Mouse (Mus musculus) embryonic fibroblast, embryonic 13.5 days (primary cell): ENCODE data around the gene Pdss2. TPM values are rescaled to one million over a fixed set of nuclear protein-coding genes. Genes with fewer than 3 reads are reported as not detected.

Source experiments
- H3K27ac ChIP-seq: 2 replicates; pipeline ENCODE4 v1.5.1; 2012; ENCODE audit warnings: low read length, control low read depth, inconsistent platforms; ENCODE audit not compliant: insufficient read depth
- H3K4me1 ChIP-seq: 2 replicates; pipeline ENCODE4 v1.6.1; 2011; ENCODE audit warnings: low read length; ENCODE audit not compliant: control insufficient read depth, insufficient read depth
- H3K4me3 ChIP-seq: 2 replicates; pipeline ENCODE4 v1.5.1; 2011; ENCODE audit warnings: mild to moderate bottlenecking, control low read depth, low read length; ENCODE audit not compliant: insufficient read depth
- CTCF ChIP-seq: IDR thresholded peaks from 2 replicates; pipeline ENCODE4 v1.5.1; 2011; ENCODE audit warnings: mild to moderate bottlenecking, control low read depth, low read length, moderate library complexity, borderline replicate concordance; ENCODE audit not compliant: insufficient read depth
- POLR2A ChIP-seq: IDR thresholded peaks from 2 replicates; pipeline ENCODE4 v1.6.1; 2011; ENCODE audit warnings: low read depth, mild to moderate bottlenecking, control low read depth, low read length, moderate library complexity
- polyA plus RNA-seq: library from polyadenylated mRNA; stranded (reverse); fragments of >200 nt; gene quantifications from 2 replicates; pipeline ENCODE4 v1.2.4, GENCODE M21; 2011; ENCODE audit warnings: low read depth; ENCODE audit not compliant: missing spikeins, insufficient read length

The Pdss2 gene
- polyA plus RNA-seq, 1 experiment, result 10.9 TPM

DNA sequence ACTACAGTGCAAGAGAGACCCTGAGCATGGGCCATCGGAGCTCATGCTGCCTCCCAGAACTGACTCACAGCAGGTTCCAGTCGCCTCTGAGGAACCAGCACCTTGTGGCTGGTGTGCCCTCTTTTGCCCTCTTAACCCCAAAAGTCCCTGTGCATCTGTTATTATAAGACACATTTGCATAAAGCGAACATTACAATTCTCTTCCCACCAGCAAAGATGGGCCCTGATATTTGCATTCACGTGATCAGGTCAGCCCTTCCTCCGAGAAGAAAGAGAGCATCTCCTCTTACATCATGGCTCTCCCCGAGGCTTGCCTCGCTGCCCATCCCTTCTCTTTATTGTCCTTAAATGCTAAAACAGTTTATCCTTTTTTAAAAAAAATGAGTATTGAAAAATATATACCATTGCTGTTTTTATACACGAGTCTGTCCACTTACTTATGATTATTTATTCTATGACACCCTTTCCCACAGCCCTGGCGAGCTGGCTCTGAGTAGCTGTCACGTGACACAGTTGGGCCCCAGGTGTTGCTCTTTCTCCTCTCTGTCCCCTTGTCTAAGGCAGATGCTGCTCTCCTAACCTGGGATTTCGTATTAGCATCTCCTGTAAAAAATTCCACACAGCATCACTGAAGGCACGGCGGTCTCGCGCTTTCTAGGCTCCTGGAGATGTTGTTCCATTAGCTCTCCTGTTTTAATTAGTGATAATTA is 200.9 kb downstream of the Pdss2 start:
- Histone ChIP-seq H3K27ac (no peak overlapping the region), H3K4me1 (no peaks in the 10 kb centered on the region), H3K4me3 (no peak overlapping the region)
- no peak for TF ChIP-seq POLR2A
- no peak for TF ChIP-seq CTCF

DNA sequence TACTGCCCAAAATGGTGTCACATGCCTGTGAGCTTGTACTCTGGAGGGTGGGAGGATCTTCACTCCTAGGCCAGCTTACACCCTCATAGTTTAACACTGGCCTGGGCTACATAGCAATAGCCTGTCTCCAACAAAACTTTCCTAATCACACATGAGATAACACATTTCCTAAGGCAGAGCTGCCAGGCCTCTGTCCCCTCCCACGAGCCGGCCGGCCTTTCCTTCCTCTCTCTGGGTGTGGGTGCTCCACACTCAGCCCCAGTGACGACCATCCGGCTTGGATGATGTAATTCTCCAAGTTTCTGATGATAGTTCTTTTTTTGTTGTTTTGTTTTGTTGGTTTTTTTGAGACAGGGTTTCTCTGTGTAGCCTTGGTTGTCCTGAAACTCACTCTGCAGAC is 203.3 kb downstream of the Pdss2 start:
- no peak for TF ChIP-seq CTCF
- TF ChIP-seq POLR2A, result no peak
- H3K4me3 ChIP-seq, result no peak overlapping the region
- H3K4me1 ChIP-seq, result no peaks in the 10 kb centered on the region
- no peak overlapping the region for H3K27ac ChIP-seq

DNA sequence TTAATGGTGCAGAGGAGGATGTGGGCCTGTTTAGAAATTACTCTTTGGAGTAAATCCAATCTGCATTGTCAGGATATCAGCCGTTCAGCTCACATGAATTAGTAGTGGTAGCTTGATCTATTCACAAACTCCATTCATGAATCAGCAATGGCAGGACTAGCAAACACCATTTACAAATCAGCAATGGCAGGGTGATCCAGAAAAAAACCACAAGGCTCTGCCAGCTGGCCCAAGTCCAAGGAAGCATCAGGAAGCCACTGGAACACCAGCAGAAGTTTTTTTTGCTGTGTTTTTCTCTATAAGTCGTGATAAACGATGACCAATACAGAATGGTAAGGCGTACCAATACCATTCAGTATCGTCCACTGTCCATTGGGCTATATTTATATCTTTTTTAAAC is 209.3 kb downstream of the Pdss2 start:
- TF ChIP-seq CTCF (no peak), POLR2A (no peak)
- Histone ChIP-seq H3K27ac (no peak overlapping the region), H3K4me1 (no peaks in the 10 kb centered on the region), H3K4me3 (no peak overlapping the region)

DNA sequence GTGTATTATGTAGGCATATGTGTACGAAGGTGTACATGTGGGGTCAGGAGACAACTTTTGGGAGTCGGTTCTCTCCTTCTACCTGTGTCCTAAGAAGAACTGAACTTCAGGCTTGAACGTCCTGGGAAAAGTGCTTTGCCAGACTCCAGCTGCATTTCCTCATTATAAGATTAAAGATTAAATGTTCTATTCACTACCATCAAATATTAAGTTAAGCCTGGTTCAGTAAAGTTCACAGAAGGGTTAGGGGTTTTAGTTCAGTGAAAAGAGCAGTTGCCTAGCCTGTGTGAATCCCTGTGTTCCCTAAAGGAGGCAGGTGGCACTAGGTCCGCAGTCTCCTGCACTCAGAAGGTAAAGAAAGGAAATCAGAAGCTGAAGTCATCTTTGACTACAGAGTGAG is 213.0 kb downstream of the Pdss2 start:
- no peak for TF ChIP-seq CTCF
- no peak for TF ChIP-seq POLR2A
- H3K27ac ChIP-seq, result no peak overlapping the region

DNA sequence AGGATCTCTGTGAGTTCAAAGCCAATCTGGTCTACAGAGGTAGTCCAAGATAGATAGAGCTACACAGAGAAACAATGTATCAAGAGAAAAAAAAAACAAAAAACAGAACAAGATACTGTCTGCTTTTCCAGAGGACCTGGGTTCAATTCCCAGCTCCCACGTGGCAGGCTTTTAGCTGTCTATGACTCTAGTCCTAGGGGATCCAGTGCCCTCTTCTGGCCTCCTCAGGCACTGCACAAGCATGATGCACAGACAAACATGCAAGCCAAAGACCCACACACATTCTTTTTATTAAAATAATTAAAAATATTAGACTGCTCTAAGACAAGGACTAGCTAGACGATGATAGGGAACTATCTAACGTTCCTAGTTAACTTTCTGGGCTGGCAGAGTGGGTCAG is 214.5 kb downstream of the Pdss2 start:
- TF ChIP-seq CTCF (no peak), POLR2A (no peak)
- H3K4me3 ChIP-seq, result no peak overlapping the region
- H3K4me1 ChIP-seq, result no peaks in the 10 kb centered on the region
- H3K27ac ChIP-seq, result no peak overlapping the region

More for the DNA sequence above, 213.0 kb downstream of the Pdss2 start:
- Histone ChIP-seq H3K4me3 (no peak overlapping the region), H3K4me1 (no peaks in the 10 kb centered on the region)

DNA sequence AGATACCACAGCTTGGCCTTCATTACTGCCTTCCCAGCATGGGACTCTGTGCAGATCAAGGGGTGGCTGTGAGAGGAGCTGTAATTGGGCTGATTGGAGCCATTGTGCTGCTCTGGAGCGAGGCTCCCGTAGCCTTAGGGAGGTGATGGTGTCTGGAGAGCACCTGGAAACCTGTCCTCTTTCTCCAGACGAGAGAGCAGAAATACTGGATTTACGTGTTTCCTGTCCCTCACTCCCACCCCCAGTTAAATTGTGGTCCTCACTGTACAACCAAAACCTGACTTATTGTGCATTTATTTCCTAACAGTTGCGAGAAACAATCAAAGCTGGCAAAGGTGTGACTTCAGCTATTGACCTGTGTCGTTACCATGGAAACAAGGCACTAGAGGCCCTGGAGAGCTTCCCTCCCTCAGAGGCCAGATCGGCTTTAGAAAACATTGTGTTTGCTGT is 218.2 kb downstream of the Pdss2 start:
- Histone ChIP-seq H3K4me1 (no peaks in the 10 kb centered on the region), H3K4me3 (no peak overlapping the region), H3K27ac (no peak overlapping the region)
- TF ChIP-seq CTCF (no peak), POLR2A (no peak)

DNA sequence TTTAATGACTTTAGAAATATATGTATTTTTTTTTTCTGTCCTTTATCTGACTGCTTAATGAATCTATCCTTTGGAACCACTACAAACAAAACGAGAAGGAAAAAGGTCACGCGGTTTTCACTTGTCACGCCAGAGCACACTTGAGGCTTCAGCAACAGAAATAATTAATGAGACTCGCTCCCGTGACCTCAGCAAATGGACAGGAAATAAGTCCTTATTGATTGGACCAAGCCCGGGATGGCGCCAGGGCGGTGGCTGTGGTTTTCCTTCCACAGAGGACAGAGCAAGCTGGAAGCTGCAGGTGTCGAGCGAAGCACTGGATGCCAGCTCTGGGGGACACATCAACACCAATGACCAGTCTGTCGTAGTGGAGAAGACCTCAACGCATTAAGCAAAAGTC is 218.8 kb downstream of the Pdss2 start:
- no peak overlapping the region for H3K27ac ChIP-seq
- no peak for TF ChIP-seq POLR2A
- no peak for TF ChIP-seq CTCF
- no peak overlapping the region for H3K4me3 ChIP-seq
- no peaks in the 10 kb centered on the region for H3K4me1 ChIP-seq

DNA sequence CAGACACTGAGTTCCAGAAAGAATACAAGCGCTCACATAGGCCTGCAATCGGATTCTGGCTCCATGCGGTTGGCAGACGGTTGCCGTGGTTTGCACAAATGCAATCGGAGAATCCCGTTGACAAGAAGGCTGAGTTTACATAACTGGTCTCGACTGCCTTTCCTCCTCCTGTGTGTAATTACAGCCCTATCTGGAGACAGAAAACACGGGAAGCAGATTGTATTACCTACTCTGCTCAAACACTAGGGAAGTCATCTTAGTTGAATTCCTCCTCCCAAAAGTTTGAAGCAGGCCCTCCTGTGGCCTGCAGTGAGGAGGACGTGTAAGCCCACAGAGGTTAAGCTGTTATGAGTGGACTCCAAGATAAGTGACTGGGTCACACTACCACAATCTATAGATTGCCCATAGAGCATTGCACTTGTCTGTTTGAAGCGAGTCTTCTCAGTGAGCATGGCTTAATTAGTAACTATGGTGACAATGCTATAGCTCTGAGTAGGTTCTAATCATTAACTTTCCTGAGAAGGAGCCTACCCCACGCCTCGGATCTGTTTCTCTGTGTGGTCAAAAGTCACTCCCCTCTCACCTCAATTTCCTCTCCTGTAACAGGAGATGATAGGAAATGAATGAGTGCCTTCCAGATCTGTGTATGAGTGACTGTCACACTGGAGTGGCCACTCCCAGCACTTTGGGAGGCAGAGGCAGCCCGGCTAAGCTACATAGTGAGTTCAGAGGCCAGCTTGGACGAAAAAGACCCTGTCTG is 219.9 kb downstream of the Pdss2 start:
- Histone ChIP-seq H3K27ac (no peak overlapping the region), H3K4me1 (no peaks in the 10 kb centered on the region)

DNA sequence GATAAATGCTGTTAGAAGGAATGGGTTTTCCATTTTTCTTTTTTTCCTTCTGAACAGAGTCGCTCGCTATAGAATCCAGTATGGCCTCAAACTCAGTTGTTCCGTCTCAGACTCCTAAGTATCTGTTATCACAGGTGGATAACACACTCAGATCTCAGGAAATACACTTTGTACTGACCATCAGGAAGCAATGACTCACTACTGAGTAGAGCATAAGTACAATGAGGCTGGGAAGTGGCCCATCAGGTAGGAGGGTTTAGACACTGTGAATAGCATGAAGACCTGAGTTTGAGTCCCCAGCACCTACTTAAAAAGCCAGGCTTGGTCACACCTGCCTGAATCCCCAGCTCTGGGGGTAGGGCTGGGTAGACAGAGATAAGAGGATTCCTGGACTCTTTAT is 227.4 kb downstream of the Pdss2 start:
- TF ChIP-seq CTCF (no peak), POLR2A (no peak)
- no peak overlapping the region for H3K4me3 ChIP-seq
- H3K4me1 ChIP-seq, result no peaks in the 10 kb centered on the region
- H3K27ac ChIP-seq, result no peak overlapping the region

More for the DNA sequence above, 219.9 kb downstream of the Pdss2 start:
- TF ChIP-seq POLR2A (no peak), CTCF (no peak)
- no peak overlapping the region for H3K4me3 ChIP-seq

DNA sequence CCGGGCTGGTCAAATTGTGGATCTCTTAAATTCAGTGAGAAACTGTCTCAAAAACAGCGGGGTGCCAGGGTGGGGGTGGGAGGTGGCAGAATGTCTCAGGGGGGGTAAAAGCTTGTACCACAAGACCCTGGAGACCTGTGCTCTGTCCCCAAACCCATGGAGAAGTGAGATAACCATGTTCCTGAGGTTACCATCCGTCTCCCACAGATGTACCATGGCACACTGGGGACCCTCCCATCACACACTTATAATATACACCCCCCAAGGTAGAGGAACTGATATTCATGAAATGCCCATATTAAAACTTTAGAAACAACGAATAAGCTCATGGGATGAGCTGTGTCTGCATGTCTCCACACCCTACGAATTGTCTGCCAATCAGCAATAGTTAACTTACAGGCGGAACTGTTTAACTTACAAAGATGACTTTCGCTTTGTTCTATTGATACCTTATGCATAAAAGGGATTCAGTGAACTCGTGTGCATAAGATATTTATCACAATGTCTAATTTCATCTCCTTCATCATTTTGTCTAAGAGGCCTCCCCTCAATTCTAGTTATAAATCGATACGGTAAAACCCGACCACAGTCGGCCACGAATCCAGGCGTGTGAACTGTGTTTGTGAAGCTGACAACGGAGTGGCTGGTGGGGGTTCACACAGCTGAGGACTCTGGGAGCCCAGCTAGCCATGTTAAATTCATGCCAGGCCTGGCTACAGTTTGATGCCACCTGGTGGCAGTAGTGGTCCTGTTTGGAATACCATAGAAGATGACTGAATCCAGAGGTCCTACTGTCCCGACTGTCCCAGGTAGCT is 230.8 kb downstream of the Pdss2 start:
- Histone ChIP-seq H3K4me1 (no peaks in the 10 kb centered on the region), H3K4me3 (no peak overlapping the region), H3K27ac (no peak overlapping the region)
- TF ChIP-seq CTCF, result 0 out of 2 replicates have a peak, but pooled peaks have one; percentile 24
- TF ChIP-seq POLR2A, result no peak
